Mouse (Mus musculus) CH12.LX (cell line): ENCODE measurements around the gene Atn1.

Experiments used
- CHD1 ChIP-seq: IDR thresholded peaks from 2 replicates; pipeline ENCODE4 v1.6.1; 2012; ENCODE audit warnings: low read depth, low read length, improper control_type of control experiment, inconsistent platforms
- CTCF ChIP-seq, 2 experiments: IDR thresholded peaks in 1 of 2; conservative IDR thresholded peaks in 1 of 2; 2 replicates each; pipeline ENCODE4 v1.5.1; 2011 to 2012; ENCODE audit warnings: low read depth in 2 of 2, low read length in 2 of 2, improper control_type of control experiment in 1 of 2, inconsistent platforms in 1 of 2, mild to moderate bottlenecking in 1 of 2, moderate library complexity in 1 of 2
- EP300 ChIP-seq: IDR thresholded peaks from 2 replicates; pipeline ENCODE4 v1.6.1; 2011; ENCODE audit warnings: low read length, improper control_type of control experiment
- IRF4 ChIP-seq: IDR thresholded peaks from 2 replicates; pipeline ENCODE4 v1.6.1; 2014; ENCODE audit warnings: low read depth, mild to moderate bottlenecking, inconsistent platforms, low read length, improper control_type of control experiment
- JUND ChIP-seq: conservative IDR thresholded peaks from 2 replicates; pipeline ENCODE4 v1.6.1; 2011; ENCODE audit warnings: low read depth, low read length, improper control_type of control experiment
- MEF2A ChIP-seq: IDR thresholded peaks from 2 replicates; pipeline ENCODE4 v1.6.1; 2014; ENCODE audit warnings: low read depth, mild to moderate bottlenecking, inconsistent platforms, low read length, improper control_type of control experiment, borderline replicate concordance
- MYC ChIP-seq: IDR thresholded peaks from 2 replicates; pipeline ENCODE4 v1.6.1; 2011; ENCODE audit warnings: low read depth, mild to moderate bottlenecking, improper control_type of control experiment, low read length
- NELFE ChIP-seq: IDR thresholded peaks from 2 replicates; pipeline ENCODE4 v1.6.1; 2011; ENCODE audit warnings: low read depth, low read length, improper control_type of control experiment
- POLR2A ChIP-seq: IDR thresholded peaks from 2 replicates; pipeline ENCODE4 v1.6.1; 2011; ENCODE audit warnings: low read depth, mild to moderate bottlenecking, improper control_type of control experiment, low read length
- ZC3H11A ChIP-seq: IDR thresholded peaks from 2 replicates; pipeline ENCODE4 v1.6.1; 2012; ENCODE audit warnings: low read depth, mild to moderate bottlenecking, inconsistent platforms, low read length, improper control_type of control experiment
- ZNF384 ChIP-seq: IDR thresholded peaks from 2 replicates; pipeline ENCODE4 v1.6.1; 2012; ENCODE audit warnings: low read depth, low read length, improper control_type of control experiment, inconsistent platforms

DNA sequence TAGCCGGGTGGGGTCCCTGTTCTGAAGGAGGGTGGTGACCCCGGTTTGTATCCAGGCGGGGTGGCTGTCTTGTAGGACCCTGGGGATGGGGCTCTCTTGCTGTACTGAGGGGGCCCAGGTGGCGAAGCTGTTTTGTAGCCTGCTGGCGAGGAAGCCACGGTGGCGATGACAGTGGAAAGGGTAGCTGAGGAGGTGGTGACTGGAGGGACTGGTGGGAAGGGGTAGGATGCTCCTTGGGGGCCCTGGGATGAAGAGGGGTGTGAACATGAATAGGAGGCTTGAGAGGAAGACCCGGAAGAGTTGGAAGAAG lies 10.1 kb downstream of the Atn1 start:
- TF ChIP-seq ZNF384 (no peak), CTCF (conservative IDR thresholded peaks at IDR 0.05 in 1 of 2, IDR thresholded peaks at IDR 0.05 in 1 of 2; ENCODE audit: low read depth in 2 of 2, low read length in 2 of 2) (no peak), POLR2A (no peak), MEF2A (no peak), ZC3H11A (no peak), IRF4 (no peak), CHD1 (no peak), EP300 (no peak), NELFE (no peak), JUND (no peak), MYC (no peak)
